Mouse (Mus musculus): ENCODE results near the gene Fam173a.

- TF ChIP-seq CTCF (IDR thresholded peaks at IDR 0.05; ENCODE audit: insufficient read depth, low read length) = no peak
- no peak for TF ChIP-seq POLR2A (IDR thresholded peaks at IDR 0.05; ENCODE audit: borderline replicate concordance, extremely low read depth, low read depth, low read length)
Measured at GRCm38 (mm10) chr17:25810890-25811289, 18.2 kb upstream of the Fam173a start.
